Mouse (Mus musculus) midbrain, embryonic 16.5 days (tissue): ENCODE data around the gene Rgsl1. TPM values are rescaled to one million over a fixed set of nuclear protein-coding genes. Genes with fewer than 3 reads are reported as not detected.

Source experiments
- ATAC-seq: fragments of 200-750 bp; cut with Nextera tagmentation; 2 replicates; pipeline ENCODE4 v1.8.0; 2017; ENCODE audit warnings: moderate TSS enrichment
- H3K27ac ChIP-seq: fragments of 300-500 bp; sonication (generic); 2 replicates; pipeline ENCODE4 v1.5.1; 2014; ENCODE audit warnings: mild to moderate bottlenecking, low read length, mixed read lengths
- H3K27me3 ChIP-seq: fragments of 300-500 bp; sonication (generic); 2 replicates; pipeline ENCODE4 v1.6.1; 2014; ENCODE audit warnings: low read depth, low read length, mixed read lengths; ENCODE audit not compliant: control insufficient read depth, insufficient read depth
- H3K36me3 ChIP-seq: fragments of 300-500 bp; sonication (generic); 2 replicates; pipeline ENCODE4 v1.6.1; 2014; ENCODE audit warnings: mild to moderate bottlenecking, low read length, moderate library complexity, mixed read lengths; ENCODE audit not compliant: control insufficient read depth, insufficient read depth
- H3K4me1 ChIP-seq: fragments of 300-500 bp; sonication (generic); 2 replicates; pipeline ENCODE4 v1.6.1; 2014; ENCODE audit warnings: mild to moderate bottlenecking, low read length, mixed read lengths; ENCODE audit not compliant: control insufficient read depth, insufficient read depth
- H3K4me2 ChIP-seq: fragments of 300-500 bp; sonication (generic); 2 replicates; pipeline ENCODE4 v1.6.1; 2014; ENCODE audit warnings: mild to moderate bottlenecking, low read length, mixed read lengths
- H3K4me3 ChIP-seq: fragments of 300-500 bp; sonication (generic); 2 replicates; pipeline ENCODE4 v1.5.1; 2014; ENCODE audit warnings: low read depth, mild to moderate bottlenecking, low read length, moderate library complexity, mixed read lengths
- H3K9ac ChIP-seq: fragments of 300-500 bp; sonication (generic); 2 replicates; pipeline ENCODE4 v1.6.1; 2014; ENCODE audit warnings: low read depth, low read length, mixed read lengths
- H3K9me3 ChIP-seq: fragments of 300-500 bp; sonication (generic); replicated peaks from 2 replicates; pipeline ENCODE4 v1.6.1; 2014; ENCODE audit warnings: mild to moderate bottlenecking, low read length, mixed read lengths; ENCODE audit not compliant: control insufficient read depth, poor library complexity, severe bottlenecking
- WGBS: fragments of 180-500 bp; shearing (Covaris S2); extraction: QIAGEN DNeasy Blood & Tissue Kit; methylation state at CpG from one replicate; pipeline ENCODE4 v1.1.7; 2014; 5-methylcytosine and 5-hydroxymethylcytosine counted together
- polyA plus RNA-seq: library from polyadenylated mRNA; unstranded; fragments of >200 nt; fragmentation: Nextera tagmentation; extraction: Ambion mirVana; gene quantifications from 2 replicates; pipeline ENCODE4 v1.2.1, GENCODE M21; 2015

Rgsl1 gene
- polyA plus RNA-seq, 1 experiment from 2014 or later = 0.19 TPM

GRCm38 (mm10) chr1:153749211-153749801 lies 94.6 kb downstream of the Rgsl1 start, which contains the start of gene Rnasel:
Gene Rnasel, plus strand, starts transcription at chr1:153749426.
- peaks cover 35% of the 10 kb centered on the region for H3K4me1 ChIP-seq
- peak; percentile 54 for ATAC-seq

GRCm38 (mm10) chr1:153748549-153748948 lies 95.4 kb downstream of the Rgsl1 start:
- Histone ChIP-seq H3K4me3 (no peak overlapping the region), H3K4me2 (peak overlapping the region; percentile 23), H3K27me3 (no peaks in the 10 kb centered on the region), H3K27ac (no peak overlapping the region), H3K9me3 (no peaks in the 10 kb centered on the region), H3K36me3 (no peaks in the 10 kb centered on the region), H3K9ac (no peak overlapping the region), H3K4me1 (peaks cover 35% of the 10 kb centered on the region)
- 11% methylated on average over 1 of the region's 1 CpGs for WGBS
- ATAC-seq = no peak

More at GRCm38 (mm10) chr1:153749211-153749801, 94.6 kb downstream of the Rgsl1 start, which contains the start of gene Rnasel:
- Histone ChIP-seq H3K9ac (peak within 1 kb of the TSS; percentile 83), H3K36me3 (peaks cover 7% of the 10 kb centered on the region; the same call in 1 of the 2 replicates), H3K4me3 (peak within 1 kb of the TSS; percentile 51), H3K9me3 (no peaks in the 10 kb centered on the region), H3K27me3 (no peaks in the 10 kb centered on the region), H3K4me2 (peak within 1 kb of the TSS; percentile 77), H3K27ac (peak within 1 kb of the TSS; percentile 90)
- WGBS = 3% methylated on average over 18 of the region's 18 CpGs

GRCm38 (mm10) chr1:153747861-153748530 lies 95.9 kb downstream of the Rgsl1 start:
- Histone ChIP-seq H3K4me3 (no peak overlapping the region), H3K9me3 (no peaks in the 10 kb centered on the region), H3K4me2 (peak overlapping the region; percentile 23; the same call in 1 of the 2 replicates), H3K36me3 (no peaks in the 10 kb centered on the region), H3K9ac (no peak overlapping the region), H3K4me1 (peaks cover 36% of the 10 kb centered on the region), H3K27ac (no peak overlapping the region), H3K27me3 (no peaks in the 10 kb centered on the region)
- ATAC-seq = no peak
- WGBS = 71% methylated on average over 12 of the region's 12 CpGs

- WGBS = 2% methylated on average over 12 of the region's 12 CpGs
- no peaks in the 10 kb centered on the region for H3K9me3 ChIP-seq
- no peak overlapping the region for H3K27ac ChIP-seq
- peaks cover 33% of the 10 kb centered on the region for H3K4me1 ChIP-seq
- ATAC-seq = no peak
- no peak overlapping the region for H3K4me3 ChIP-seq
- no peak overlapping the region for H3K4me2 ChIP-seq
- no peaks in the 10 kb centered on the region for H3K36me3 ChIP-seq
- no peaks in the 10 kb centered on the region for H3K27me3 ChIP-seq
- peak overlapping the region; percentile 44; the same call in 1 of the 2 replicates for H3K9ac ChIP-seq
Measured at GRCm38 (mm10) chr1:153746728-153747127, 97.2 kb downstream of the Rgsl1 start.

GRCm38 (mm10) chr1:153746119-153746670 lies 97.7 kb downstream of the Rgsl1 start:
- H3K9me3 ChIP-seq = no peaks in the 10 kb centered on the region
- H3K36me3 ChIP-seq = no peaks in the 10 kb centered on the region
- H3K27me3 ChIP-seq = no peaks in the 10 kb centered on the region
- H3K4me3 ChIP-seq = no peak overlapping the region
- no peak for ATAC-seq
- WGBS = 65% methylated on average over 14 of the region's 14 CpGs
- H3K4me2 ChIP-seq = no peak overlapping the region
- H3K4me1 ChIP-seq = peaks cover 34% of the 10 kb centered on the region
- H3K9ac ChIP-seq = peak overlapping the region; percentile 44; the same call in 1 of the 2 replicates
- H3K27ac ChIP-seq = no peak overlapping the region

GRCm38 (mm10) chr1:153742374-153743155 lies 101.4 kb downstream of the Rgsl1 start:
- peaks cover 35% of the 10 kb centered on the region for H3K4me1 ChIP-seq
- peak overlapping the region; percentile 47; the same call in 1 of the 2 replicates for H3K4me3 ChIP-seq
- ATAC-seq = no peak

GRCm38 (mm10) chr1:153741551-153742316 lies 102.2 kb downstream of the Rgsl1 start:
- peak overlapping the region; percentile 75 for H3K4me2 ChIP-seq
- H3K4me3 ChIP-seq = peak overlapping the region; percentile 47
- no peaks in the 10 kb centered on the region for H3K36me3 ChIP-seq
- H3K27ac ChIP-seq = no peak overlapping the region
- H3K9ac ChIP-seq = no peak overlapping the region
- H3K27me3 ChIP-seq = no peaks in the 10 kb centered on the region
- 51% methylated on average over 18 of the region's 18 CpGs for WGBS
- H3K9me3 ChIP-seq = no peaks in the 10 kb centered on the region
- H3K4me1 ChIP-seq = peaks cover 42% of the 10 kb centered on the region
- ATAC-seq = no peak

More at GRCm38 (mm10) chr1:153742374-153743155, 101.4 kb downstream of the Rgsl1 start:
- Histone ChIP-seq H3K27ac (no peak overlapping the region), H3K9me3 (no peaks in the 10 kb centered on the region), H3K36me3 (no peaks in the 10 kb centered on the region), H3K4me2 (peak overlapping the region; percentile 75), H3K27me3 (no peaks in the 10 kb centered on the region), H3K9ac (no peak overlapping the region)
- WGBS = 61% methylated on average over 11 of the region's 11 CpGs

GRCm38 (mm10) chr1:153740775-153741400 lies 103.1 kb downstream of the Rgsl1 start:
- no peak for ATAC-seq

More at GRCm38 (mm10) chr1:153740775-153741400, 103.1 kb downstream of the Rgsl1 start:
- H3K27me3 ChIP-seq = no peaks in the 10 kb centered on the region
- no peak overlapping the region for H3K27ac ChIP-seq
- peak overlapping the region; percentile 47 for H3K4me3 ChIP-seq
- WGBS = 18% methylated on average over 12 of the region's 12 CpGs
- H3K9me3 ChIP-seq = no peaks in the 10 kb centered on the region
- peak overlapping the region; percentile 75 for H3K4me2 ChIP-seq
- peak overlapping the region; percentile 64 for H3K9ac ChIP-seq
- peaks cover 46% of the 10 kb centered on the region for H3K4me1 ChIP-seq
- no peaks in the 10 kb centered on the region for H3K36me3 ChIP-seq
